Mouse (Mus musculus) testis, adult 2 months (tissue): ENCODE data around the gene Emc7. TPM values are rescaled to one million over a fixed set of nuclear protein-coding genes. Genes with fewer than 3 reads are reported as not detected.
"Not testable (repeated sequence)": the region's sequence is repeated elsewhere in the genome, so short reads cannot be mapped to it uniquely, and the experiment has no call there.

ENCODE experiments used
- H3K27ac ChIP-seq: fragments of 200-500 bp; 2 replicates; pipeline ENCODE4 v1.5.1; 2012; ENCODE audit warnings: low read depth, low read length; ENCODE audit not compliant: control insufficient read depth, insufficient read depth
- H3K27me3 ChIP-seq: fragments of 200-500 bp; 2 replicates; pipeline ENCODE4 v1.6.1; 2012; ENCODE audit warnings: mild to moderate bottlenecking, low read length, moderate library complexity; ENCODE audit not compliant: control insufficient read depth, insufficient read depth
- H3K36me3 ChIP-seq: fragments of 200-500 bp; 2 replicates; pipeline ENCODE4 v1.6.1; 2012; ENCODE audit warnings: mild to moderate bottlenecking, low read length; ENCODE audit not compliant: control insufficient read depth, insufficient read depth
- H3K4me1 ChIP-seq: fragments of 200-500 bp; 2 replicates; pipeline ENCODE4 v1.6.1; 2012; ENCODE audit warnings: low read length; ENCODE audit not compliant: control insufficient read depth, insufficient read depth
- H3K4me3 ChIP-seq: fragments of 200-500 bp; 2 replicates; pipeline ENCODE4 v1.5.1; 2012; ENCODE audit warnings: low read depth, mild to moderate bottlenecking, low read length, moderate library complexity, mixed read lengths; ENCODE audit not compliant: control insufficient read depth
- CTCF ChIP-seq: fragments of 200-500 bp; IDR thresholded peaks from 2 replicates; pipeline ENCODE4 v1.5.1; 2012; ENCODE audit warnings: low read depth, mild to moderate bottlenecking, inconsistent platforms, low read length, moderate library complexity; ENCODE audit not compliant: control insufficient read depth, insufficient read depth, insufficient replicate concordance
- POLR2A ChIP-seq: fragments of 200-500 bp; IDR thresholded peaks from 2 replicates; pipeline ENCODE4 v1.6.1; 2012; ENCODE audit warnings: low read depth, mild to moderate bottlenecking, inconsistent platforms, low read length, moderate library complexity; ENCODE audit not compliant: control insufficient read depth
- polyA plus RNA-seq: library from polyadenylated mRNA; depleted of rRNA; stranded (reverse); fragments of >200 nt; gene quantifications from 2 replicates; pipeline ENCODE4 v1.2.3, GENCODE M21; 2012

Gene Emc7
- polyA plus RNA-seq, 1 experiment = 10.6 TPM

GRCm38 (mm10) chr2:112436292-112436691, 18.5 kb upstream of the Emc7 start:
- H3K4me3 ChIP-seq = no peak overlapping the region
- TF ChIP-seq POLR2A (no peak), CTCF (no peak)
- no peak overlapping the region for H3K27ac ChIP-seq
- H3K27me3 ChIP-seq = no peaks in the 10 kb centered on the region
- H3K36me3 ChIP-seq = no peaks in the 10 kb centered on the region
- no peaks in the 10 kb centered on the region for H3K4me1 ChIP-seq

DNA sequence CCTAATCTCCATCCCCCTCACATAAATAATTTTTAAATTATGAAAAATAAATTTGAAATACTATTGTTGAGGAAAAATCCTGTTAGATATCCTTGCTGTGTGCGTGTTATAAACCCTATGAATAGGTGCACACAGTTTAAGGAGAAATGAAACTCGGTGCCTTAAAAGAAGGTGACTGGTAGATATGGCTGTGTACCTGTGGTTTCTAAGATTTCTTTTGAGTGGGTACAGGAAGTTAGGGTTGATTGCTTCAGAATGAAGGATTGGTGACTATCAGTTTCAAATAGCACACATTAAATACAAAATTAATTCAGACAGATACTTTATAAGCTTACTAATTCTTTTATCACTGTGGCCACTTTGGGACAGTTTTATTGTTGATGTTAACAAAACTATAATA, 17.2 kb upstream of the Emc7 start:
- Histone ChIP-seq H3K36me3 (no peaks in the 10 kb centered on the region), H3K27ac (no peak overlapping the region), H3K4me3 (no peak overlapping the region), H3K4me1 (no peaks in the 10 kb centered on the region), H3K27me3 (no peaks in the 10 kb centered on the region)
- TF ChIP-seq CTCF (no peak), POLR2A (no peak)

- no peaks in the 10 kb centered on the region for H3K36me3 ChIP-seq
- H3K4me1 ChIP-seq = no peaks in the 10 kb centered on the region
- no peak overlapping the region for H3K27ac ChIP-seq
- H3K27me3 ChIP-seq = no peaks in the 10 kb centered on the region
- no peak overlapping the region for H3K4me3 ChIP-seq
- TF ChIP-seq POLR2A = no peak
- no peak for TF ChIP-seq CTCF
These were observed 11.3 kb upstream of the Emc7 start for GRCm38 (mm10) chr2:112443491-112443890.

DNA sequence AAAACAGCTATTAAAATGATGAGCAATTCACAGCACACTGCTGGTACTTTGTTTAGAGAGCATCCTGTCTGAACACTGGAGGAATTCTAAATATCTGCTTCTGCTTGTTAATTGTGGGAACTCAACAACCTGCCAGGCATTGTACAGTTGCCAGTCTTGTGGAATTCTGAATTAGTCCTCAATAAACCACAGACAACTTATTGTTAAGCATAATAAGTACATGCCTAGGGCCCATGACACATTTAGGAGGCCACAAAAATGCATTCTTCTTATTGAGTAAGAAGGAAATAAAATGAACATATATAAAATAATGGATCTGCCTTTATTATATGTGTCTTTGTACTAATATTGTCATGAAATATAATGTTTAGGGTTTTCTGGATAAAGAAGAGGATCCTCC, 9.3 kb upstream of the Emc7 start:
- Histone ChIP-seq H3K4me1 (no peaks in the 10 kb centered on the region), H3K27me3 (no peaks in the 10 kb centered on the region), H3K4me3 (no peak overlapping the region), H3K27ac (no peak overlapping the region), H3K36me3 (no peaks in the 10 kb centered on the region)
- TF ChIP-seq POLR2A (no peak), CTCF (no peak)

GRCm38 (mm10) chr2:112448046-112448445, 6.8 kb upstream of the Emc7 start:
- not testable (repeated sequence) for H3K4me1 ChIP-seq, H3K27me3 ChIP-seq, H3K36me3 ChIP-seq, H3K27ac ChIP-seq, H3K4me3 ChIP-seq

- TF ChIP-seq CTCF (no peak), POLR2A (no peak)
These were observed 6.2 kb upstream of the Emc7 start for GRCm38 (mm10) chr2:112448510-112449059.

DNA sequence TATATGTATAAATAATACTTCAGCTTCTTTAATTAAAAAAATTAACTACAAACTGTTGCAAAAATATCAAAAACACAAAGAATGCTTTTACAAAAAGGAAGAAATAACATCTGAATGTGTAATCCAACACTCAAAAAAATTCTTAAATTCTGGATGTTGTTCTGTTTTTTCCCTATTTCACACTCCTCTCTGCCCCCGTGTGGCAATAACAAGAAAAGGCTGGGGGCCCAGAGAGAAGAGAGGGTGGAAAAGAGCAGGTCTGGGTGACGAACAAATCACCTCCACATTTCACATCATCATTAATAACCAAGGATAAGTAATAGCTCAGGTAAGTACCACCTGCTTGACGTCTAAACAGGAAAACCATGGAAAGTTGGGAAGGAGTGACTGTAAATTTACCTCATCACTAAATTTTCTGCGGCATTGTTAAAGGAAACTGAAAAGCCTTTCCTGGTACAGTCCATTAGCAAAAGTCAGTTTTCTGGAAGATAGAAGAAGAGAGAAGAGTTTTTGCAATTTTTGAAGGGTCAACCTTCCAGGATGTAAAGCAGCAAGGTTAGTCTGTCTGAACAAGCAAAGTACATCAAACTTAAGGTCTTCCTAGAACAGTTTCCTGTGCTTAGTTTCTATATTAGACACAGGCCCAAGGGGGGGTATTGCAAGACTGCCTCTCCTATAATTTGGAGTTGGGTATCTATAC, 5.0 kb upstream of the Emc7 start:
- H3K36me3 ChIP-seq = no peaks in the 10 kb centered on the region
- TF ChIP-seq CTCF = no peak
- no peak for TF ChIP-seq POLR2A

More at GRCm38 (mm10) chr2:112448510-112449059, 6.2 kb upstream of the Emc7 start:
- H3K36me3 ChIP-seq = no peaks in the 10 kb centered on the region
- H3K27me3 ChIP-seq = no peaks in the 10 kb centered on the region
- no peak overlapping the region for H3K27ac ChIP-seq
- no peak overlapping the region for H3K4me3 ChIP-seq
- H3K4me1 ChIP-seq = no peaks in the 10 kb centered on the region

GRCm38 (mm10) chr2:112452513-112452912, 2.3 kb upstream of the Emc7 start:
- H3K27ac ChIP-seq, H3K27me3 ChIP-seq, H3K4me3 ChIP-seq, H3K4me1 ChIP-seq, H3K36me3 ChIP-seq: not testable (repeated sequence)

More for the DNA sequence above, 5.0 kb upstream of the Emc7 start:
- H3K27me3 ChIP-seq = no peaks in the 10 kb centered on the region
- H3K27ac ChIP-seq = no peak overlapping the region
- no peaks in the 10 kb centered on the region for H3K4me1 ChIP-seq
- H3K4me3 ChIP-seq = no peak overlapping the region
